Mouse (Mus musculus) layer of hippocampus, adult 8-10 months (tissue): ENCODE measurements around the gene Ccdc187. TPM values are rescaled to one million over a fixed set of nuclear protein-coding genes. Genes with fewer than 3 reads are reported as not detected.
A peak's percentile ranks its signal among the peaks of the same experiment; 100 is the strongest.

Experiments used
- DNase-seq, 2 experiments: peaks; one replicate each; pipeline ENCODE4 v3.0.0; 2022; ENCODE audit warnings: low spot score in 2 of 2
- total RNA-seq, 4 experiments: library from RNA; stranded (reverse); gene quantifications; 2 replicates each; pipeline ENCODE4 v1.2.4; 2022

Ccdc187 gene
- total RNA-seq, 4 experiments from 2014 or later: 0.47 to 1.9 (median 1.5) TPM

DNA sequence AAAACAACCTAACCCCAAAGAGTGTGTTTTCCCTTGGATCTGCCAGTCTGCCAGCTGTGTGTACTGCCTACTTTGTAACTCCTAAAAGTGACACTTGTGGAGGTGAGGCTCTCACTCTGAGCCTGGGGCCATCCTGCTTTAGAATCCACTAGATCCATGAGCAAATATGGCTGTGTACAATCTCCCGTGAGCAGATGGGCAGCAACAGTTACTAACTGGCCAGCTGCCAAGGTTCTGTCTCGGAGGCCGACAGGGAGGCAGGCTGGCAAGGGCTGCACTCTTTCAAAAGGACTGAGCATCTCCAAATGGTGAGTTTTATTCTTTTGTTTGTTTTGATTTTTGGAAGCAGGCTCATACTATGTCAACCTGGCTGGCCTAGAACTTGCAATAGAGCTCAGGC, 79.8 kb downstream of the Ccdc187 start:
- peak; percentile 27 to 52 for DNase-seq

- no peak for DNase-seq
Measured at GRCm38 (mm10) chr2:26209566-26209965, 84.8 kb downstream of the Ccdc187 start.

DNA sequence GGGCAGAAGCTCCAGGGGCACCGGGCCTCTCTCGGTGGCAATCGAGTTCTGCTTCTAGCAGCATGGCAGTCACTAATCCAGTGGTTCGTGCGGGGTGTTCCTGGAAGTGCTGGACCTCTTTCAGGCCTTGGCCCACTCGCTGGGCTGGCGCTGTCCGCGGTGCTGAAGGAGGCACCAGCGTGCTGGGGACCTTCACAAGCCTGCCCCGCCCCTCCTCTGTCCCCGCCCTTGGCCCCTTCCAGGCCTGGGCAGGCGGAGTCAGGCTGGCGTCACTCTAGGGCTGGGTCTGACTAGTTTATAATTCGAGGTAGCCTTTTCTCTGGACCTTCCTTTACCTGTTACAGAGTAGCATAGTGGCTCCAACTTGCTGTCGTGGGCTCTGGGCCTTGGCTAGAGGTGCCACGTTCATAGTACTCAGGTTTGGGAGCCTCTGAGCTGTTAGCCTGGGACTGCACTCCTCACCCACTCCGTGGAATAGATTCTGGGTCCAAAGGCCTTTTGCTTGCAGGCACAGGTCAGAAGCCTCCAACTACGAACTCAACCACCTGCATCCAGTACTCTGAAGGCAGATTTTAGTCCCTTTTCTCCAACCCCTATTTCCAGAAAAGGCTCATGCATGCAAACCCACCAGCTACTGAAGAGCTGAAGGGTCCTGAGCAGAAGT, 86.1 kb downstream of the Ccdc187 start, which contains the start of gene Lhx3:
Gene Lhx3 (minus strand): TSS at position 164 of the 664 bp plus-strand sequence.
- peak in 1 of 2 experiments; percentile 38 for DNase-seq

DNA sequence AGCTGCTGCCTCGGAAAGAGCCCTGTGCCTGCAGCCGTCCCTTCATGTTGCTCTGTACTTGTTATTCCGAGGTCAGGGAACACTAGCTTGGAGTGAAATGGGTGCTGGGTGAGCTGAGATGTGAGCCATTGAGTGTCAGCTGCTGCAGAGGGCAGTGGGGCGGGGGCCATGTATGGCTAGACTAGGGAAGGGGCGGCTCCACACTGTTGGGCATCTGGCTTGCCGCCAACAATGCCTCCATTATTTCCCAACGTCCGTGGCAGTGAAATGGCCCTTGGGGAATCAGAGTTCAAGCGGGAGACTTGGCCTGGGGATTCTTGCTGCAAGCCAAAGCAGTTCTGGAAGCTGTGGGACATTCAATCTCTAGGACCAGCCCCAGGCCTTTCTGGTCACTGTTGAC, 86.8 kb downstream of the Ccdc187 start:
- DNase-seq: no peak

DNA sequence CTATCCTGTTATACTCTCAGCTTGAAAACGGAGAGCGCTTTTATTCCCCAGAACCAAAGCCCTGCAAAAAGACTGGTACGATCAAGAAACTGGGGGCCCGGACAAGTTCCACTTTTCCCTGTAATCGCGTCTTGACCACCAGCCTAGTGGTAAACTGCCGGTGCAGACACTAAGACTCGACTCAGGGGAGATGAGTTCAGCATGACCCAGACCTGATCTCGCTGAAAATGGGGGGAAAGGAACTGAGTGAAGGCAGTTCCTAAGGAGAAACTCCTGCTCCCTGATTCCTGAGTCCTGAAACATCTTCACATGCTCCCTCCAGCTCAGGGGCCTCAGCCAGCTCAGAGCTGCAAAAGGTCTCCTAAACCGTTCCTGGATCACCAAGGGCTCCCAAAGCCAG, 88.6 kb downstream of the Ccdc187 start:
- DNase-seq: no peak

DNA sequence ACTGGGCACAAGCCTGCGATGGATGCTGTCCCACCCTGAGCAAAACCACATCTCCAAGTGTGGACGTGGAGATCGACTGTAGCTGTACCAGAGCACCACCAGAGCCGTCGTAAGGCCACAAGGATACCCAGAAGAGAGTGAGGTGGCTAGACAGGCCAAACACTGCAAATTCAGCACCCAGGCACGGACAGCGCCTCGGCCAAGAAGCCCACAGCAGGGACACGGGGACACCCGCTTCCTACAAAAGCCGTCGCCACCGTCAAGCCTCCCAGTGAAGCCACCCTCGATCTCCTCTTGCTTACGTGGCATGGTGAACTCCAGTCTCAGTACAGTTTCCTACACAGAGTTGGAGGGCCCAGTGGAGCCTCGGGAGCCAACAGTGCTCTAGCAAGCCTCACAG, 89.2 kb downstream of the Ccdc187 start:
- DNase-seq: no peak

GRCm38 (mm10) chr2:26202849-26203475, 91.4 kb downstream of the Ccdc187 start:
- peak in 1 of 2 experiments; percentile 19 for DNase-seq

DNA sequence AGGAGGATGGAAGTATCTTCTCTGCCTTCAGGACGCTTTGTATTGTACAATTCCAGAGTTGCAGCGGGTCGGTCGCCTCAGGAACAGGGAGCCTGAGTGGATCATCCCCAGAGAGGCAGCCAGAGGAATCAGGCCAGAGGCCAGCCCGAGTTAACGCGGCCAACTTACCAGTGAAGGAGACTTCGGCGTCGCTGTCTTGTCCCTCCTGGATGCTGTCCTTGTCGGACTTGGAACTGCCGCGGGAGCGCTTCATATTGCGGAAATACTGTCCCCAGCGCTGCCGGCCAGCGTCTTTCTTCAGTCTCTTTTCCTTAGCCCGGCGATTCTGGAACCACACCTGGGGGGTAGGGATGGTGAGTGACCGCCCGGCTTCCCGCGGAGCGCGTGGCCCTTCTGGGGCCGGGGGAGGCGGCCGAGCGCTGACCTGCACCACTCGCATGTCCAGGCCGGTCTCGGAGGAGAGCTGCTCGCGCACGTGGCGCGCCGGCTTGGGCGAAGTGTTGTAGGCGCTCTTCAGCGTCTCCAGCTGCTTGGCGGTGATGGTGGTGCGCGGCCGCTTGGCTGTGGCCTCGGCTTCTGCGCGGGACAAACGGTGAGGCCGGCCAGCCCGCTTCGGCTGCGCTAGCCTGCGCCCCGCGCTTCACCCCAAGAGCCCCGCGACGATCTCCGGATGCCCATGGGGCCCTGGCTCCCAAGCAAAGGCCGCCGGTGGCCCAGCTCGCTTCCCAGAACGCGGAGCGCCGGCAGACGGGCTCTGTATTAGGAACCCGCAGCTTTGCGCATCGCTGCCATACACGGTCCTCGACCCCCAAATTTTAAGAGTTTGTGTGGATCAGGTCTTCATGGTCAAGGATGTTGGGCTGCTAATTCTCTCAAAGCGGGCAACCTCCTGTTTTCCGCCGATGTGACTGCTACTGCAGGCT, 92.2 kb downstream of the Ccdc187 start:
- no peak for DNase-seq

DNA sequence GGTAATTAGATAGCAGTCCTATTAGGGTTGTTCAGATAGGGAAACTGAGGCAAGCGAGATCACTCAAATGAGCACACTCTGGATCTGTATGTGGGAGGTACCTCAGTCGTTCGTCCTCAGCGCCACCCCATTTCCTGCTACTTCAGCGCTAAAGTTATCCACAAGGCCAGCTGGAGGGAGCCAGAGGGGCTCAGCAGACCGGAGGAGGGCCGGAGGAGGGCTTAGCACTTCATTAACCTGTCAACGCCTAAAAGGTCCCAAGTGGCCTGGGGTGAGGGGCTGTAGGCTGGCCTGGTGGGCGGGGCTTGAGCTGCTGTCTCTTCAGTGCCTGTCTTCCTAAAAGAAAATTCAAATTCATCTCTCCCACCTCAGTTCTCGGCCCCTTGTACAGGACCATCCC, 95.9 kb downstream of the Ccdc187 start:
- DNase-seq: no peak

GRCm38 (mm10) chr2:26194552-26195339, 99.6 kb downstream of the Ccdc187 start:
- no peak for DNase-seq

Other genes with a start within 250 kb of the Ccdc187 start
- 10 to 100 TPM; 64.1 to 75.4 (median 65.3) TPM for gene Nacc2, start 171.3 kb downstream of the Ccdc187 start, total RNA-seq
- gene Lhx3, start 86.3 kb downstream of the Ccdc187 start, total RNA-seq: under 1 TPM in 3 of 4 experiments, not detected in 1; 0.27 to 0.53 (median 0.31) TPM
- gene Qsox2, start 57.0 kb downstream of the Ccdc187 start, total RNA-seq: 10 to 100 TPM; 22.9 to 26.5 (median 24.9) TPM
- gene Gpsm1, start 21.0 kb upstream of the Ccdc187 start, total RNA-seq: 10 to 100 TPM; 44.1 to 48.7 (median 45.6) TPM
- 10 to 100 TPM; 22.4 to 27.7 (median 24.8) TPM for gene Dnlz, start 57.6 kb upstream of the Ccdc187 start, total RNA-seq
- gene Card9, start 66.4 kb upstream of the Ccdc187 start, total RNA-seq: 1 to 10 TPM; 1.6 to 6.1 (median 4.1) TPM
- gene Snapc4, start 86.1 kb upstream of the Ccdc187 start, total RNA-seq: 10 to 100 TPM; 72.9 to 86.2 (median 82.1) TPM
- gene Entr1, start 94.8 kb upstream of the Ccdc187 start, total RNA-seq: 100 to 1,000 TPM; 125 to 165 (median 148) TPM
- gene Pmpca, start 94.8 kb upstream of the Ccdc187 start, total RNA-seq: 10 to 100 TPM; 87.2 to 97.4 (median 91.3) TPM
- 10 to 100 TPM; 23.9 to 27.9 (median 25.8) TPM for gene Inpp5e, start 114.6 kb upstream of the Ccdc187 start, total RNA-seq
- gene Sec16a, start 150.7 kb upstream of the Ccdc187 start, total RNA-seq: 10 to 100 TPM; 48.2 to 56.5 (median 54.5) TPM
- gene Notch1, start 222.1 kb upstream of the Ccdc187 start, total RNA-seq: 10 to 100 TPM; 31.0 to 36.2 (median 34.2) TPM